Mouse (Mus musculus) left cerebral cortex, adult 8-10 months (tissue): Measurements from ENCODE around the gene Nt5m. TPM values are rescaled to one million over a fixed set of nuclear protein-coding genes. Genes with fewer than 3 reads are reported as not detected.

Experiments used
- DNase-seq, 2 experiments: peaks; one replicate each; pipeline ENCODE4 v3.0.0; 2022; ENCODE audit warnings: low spot score in 2 of 2
- total RNA-seq, 4 experiments: library from RNA; stranded (reverse); gene quantifications; 2 replicates each; pipeline ENCODE4 v1.2.4; 2022

Gene Nt5m
- total RNA-seq, 4 experiments from 2014 or later, result 41.1 to 48.3 (median 48.2) TPM

GRCm38 (mm10) chr11:59838426-59838825, 821 bp upstream of the Nt5m start:
- no peak for DNase-seq

DNA sequence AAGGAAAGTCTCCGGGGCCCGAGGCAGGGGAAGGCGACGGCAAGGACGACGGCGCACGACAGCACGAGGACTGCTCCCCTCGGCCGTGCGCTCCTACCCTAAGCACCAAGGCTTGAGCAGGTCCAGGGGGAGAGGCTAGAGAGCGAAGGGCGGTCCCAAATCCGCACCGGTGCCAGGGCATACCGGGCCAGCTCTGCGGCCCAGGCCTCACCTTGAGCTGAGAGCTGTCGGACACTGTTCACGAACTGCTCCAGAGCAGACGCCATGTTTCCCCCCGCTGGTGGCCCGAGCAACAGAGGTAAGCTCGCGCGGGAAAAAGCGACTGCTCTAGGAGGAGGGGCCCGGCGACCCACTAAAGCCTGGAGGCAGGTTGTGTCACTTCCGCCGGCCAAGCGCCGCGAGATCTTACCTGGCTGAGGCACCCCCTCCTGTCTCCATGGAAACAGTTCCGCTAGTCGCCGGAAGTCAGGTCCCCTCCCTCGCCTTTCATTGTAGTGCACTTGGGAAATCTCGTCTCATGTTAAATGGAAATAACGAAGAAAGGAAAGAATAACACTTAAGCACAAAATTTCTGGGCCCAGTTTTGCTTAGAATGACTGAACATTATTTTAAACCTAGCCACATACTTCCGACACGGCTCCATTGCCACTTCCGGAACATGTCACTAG, 346 bp downstream of the Nt5m start, which contains the start of gene Cops3:
Gene Cops3 (minus strand): TSS at position 380 of the 668 bp plus-strand sequence.
- peak; percentile 74 to 96 for DNase-seq

DNA sequence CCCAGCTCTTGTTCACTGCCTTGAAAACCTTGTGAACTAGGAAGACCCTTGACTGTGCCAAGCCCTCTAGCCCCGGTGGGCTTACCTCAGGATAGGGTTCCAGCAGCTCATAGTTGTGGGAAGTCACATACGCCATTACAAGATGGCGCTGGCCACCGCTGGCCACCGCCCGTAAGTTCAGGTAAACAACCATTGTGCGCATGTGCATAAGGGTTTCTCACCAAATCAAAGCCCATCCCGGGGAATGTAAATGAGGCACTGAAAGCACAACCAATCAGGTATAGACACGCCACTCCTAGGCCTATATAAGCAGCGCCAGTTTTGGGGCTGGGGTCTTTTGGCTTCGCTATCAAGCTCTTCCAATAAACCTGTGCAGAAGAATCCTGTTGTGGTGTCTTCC, 7.1 kb downstream of the Nt5m start:
- no peak for DNase-seq

- no peak for DNase-seq
Observed at GRCm38 (mm10) chr11:59847131-59847530, 7.9 kb downstream of the Nt5m start.

GRCm38 (mm10) chr11:59847891-59848884, 8.9 kb downstream of the Nt5m start:
- peak; percentile 57 to 67 for DNase-seq

DNA sequence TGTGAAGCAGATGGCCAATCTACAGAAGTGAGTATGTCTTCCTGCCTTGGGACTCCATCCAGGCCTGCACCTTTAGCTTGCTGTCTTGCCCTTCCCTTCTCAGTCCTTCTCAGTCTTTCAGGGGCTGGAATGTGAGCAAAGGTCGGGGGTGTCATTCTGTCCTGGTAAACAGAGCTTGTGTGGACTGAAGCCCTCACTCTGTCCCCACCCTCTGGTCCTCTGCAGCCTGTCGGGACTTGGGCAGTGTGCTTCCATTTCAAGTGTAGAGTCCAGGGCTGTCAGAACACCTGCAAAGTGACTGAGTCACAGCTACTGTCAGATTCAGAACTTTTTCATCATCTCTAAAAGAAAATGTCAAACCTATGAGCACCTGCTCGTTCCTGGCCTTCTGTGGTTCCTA, 13.6 kb downstream of the Nt5m start:
- DNase-seq, result no peak

DNA sequence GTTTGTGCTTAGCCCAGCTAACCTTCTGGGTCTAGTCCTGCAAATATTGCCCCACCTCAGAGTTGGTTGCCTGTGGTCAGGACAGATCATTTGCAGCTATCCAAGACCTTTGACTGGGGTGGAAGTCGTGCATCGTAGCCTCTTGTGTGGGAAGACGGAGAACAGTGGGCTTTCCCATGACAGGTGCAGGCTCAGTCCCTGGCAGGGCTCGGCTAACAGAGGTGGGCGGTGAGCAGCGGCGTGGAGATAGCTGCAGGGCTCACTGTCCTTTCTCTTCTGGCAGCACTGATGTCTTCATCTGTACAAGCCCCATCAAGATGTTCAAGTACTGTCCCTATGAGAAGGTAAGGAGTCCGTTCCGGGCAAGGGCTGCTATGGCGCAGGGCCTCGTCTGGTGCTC, 21.2 kb downstream of the Nt5m start:
- no peak for DNase-seq

DNA sequence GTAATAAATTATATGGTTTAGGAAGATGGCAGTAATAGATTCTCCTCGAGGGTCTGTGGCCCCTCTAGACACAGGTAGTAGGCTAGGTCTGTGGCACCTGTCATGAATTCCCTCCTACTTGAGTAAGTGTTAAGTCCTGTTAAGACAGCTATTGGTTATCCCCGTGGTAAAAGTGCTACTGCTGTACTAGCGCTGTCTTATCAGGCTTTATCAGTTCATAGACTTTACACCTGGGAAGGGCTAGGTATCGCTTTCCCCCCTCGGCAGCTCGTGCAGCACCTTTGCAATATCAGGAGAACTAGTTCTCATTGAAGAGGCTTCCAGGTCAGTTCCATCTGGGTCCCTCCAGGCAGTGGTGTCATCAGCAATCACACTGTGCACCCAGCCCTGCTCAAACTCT, 25.1 kb downstream of the Nt5m start:
- no peak for DNase-seq

DNA sequence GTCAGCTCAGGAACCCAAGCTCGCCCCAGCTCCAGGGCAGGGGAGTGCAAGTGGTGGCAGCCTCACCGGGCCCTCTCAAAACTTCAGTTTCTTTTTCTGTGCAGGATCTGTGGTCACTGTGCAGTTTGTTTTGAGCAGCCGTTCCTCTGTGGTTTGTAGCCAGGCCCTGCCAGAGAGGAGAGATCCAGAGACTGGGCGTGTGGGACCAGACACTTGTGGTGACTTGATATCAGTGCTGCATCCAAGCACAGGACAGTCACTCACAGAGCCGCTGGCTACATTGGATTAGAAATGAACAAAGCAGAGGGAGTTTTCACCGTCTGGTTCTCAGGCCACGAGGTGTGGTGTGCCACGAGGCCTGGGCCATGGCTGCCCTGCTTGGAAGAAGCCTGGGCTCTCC, 32.9 kb downstream of the Nt5m start:
- DNase-seq, result no peak

GRCm38 (mm10) chr11:59880031-59880430, 40.8 kb downstream of the Nt5m start:
- peak; percentile 47 to 65 for DNase-seq

- no peak for DNase-seq
Observed at GRCm38 (mm10) chr11:59885217-59885986, 46.2 kb downstream of the Nt5m start.

GRCm38 (mm10) chr11:59886952-59887351, 47.7 kb downstream of the Nt5m start:
- DNase-seq, result no peak

DNA sequence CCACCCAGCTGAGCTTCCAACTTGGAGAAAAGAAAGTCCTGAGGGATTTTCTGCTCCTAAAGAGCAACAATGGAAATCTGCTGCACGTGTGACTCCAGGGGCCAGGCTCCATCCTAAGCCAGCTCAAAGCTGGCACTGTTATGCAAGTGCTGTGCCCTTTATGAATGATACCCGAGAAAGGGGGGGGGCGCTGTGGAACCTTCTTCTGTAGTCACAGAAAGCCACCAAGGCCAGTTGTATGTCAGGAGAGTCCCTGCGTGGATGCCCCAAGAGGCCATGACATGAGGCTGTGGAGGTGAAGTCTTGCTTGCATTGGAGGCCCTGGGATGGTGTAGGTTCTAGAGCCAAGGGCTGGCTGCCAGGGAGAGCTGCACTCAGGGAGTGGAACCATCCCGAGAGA, 48.9 kb downstream of the Nt5m start:
- DNase-seq, result no peak

DNA sequence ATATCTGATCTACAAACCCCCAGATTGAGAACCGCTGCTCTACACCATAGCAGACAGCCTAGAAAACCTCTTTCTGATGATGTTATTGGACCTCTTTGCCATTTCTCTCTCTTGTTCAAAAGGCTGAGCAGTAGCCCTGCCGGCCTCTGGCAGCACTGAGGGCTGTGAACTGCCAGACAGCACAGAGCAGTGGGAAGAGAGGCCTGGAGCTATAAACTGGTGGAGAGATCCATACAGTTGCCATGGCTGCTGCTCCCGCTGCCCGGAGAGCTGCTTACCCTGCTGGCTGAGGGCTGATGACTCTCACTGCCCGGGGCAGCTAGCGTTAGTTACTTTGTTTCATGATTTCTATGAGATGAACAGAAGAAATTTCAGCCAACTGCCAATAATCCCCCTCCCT, 52.6 kb downstream of the Nt5m start:
- DNase-seq, result no peak

DNA sequence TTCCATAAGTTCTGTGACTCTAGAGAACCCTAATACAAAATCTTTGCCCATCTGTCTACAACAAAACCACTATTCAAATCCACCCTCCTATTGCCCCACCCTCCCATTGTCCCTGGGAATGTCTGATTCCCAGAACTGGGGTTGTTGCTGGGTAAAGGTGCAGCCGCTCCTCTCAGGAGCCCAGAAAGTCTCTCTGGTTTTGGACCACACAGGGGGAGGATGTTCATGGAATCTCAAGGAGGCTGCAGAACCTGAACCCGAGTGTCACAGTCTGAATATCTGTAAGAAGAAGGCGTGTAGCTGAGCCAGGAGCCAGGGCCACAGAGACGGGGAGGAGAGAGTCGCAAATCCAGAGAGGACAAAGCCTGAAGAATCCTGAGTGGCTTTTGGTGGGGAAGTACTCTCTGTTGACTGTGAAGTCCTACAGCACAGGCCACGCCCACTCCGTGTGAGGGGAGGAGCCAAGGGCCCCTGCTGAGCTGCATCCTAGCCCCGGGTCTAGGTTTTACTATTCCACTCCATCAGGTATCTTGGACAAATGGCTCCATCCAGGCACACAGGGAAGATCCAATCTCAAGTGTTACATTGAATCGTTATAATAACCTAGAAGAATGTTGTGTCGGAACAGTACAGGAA, 54.0 kb downstream of the Nt5m start:
- DNase-seq, result no peak

GRCm38 (mm10) chr11:59894916-59895315, 55.7 kb downstream of the Nt5m start:
- DNase-seq, result no peak

GRCm38 (mm10) chr11:59895316-59895715, 56.1 kb downstream of the Nt5m start:
- DNase-seq, result no peak

DNA sequence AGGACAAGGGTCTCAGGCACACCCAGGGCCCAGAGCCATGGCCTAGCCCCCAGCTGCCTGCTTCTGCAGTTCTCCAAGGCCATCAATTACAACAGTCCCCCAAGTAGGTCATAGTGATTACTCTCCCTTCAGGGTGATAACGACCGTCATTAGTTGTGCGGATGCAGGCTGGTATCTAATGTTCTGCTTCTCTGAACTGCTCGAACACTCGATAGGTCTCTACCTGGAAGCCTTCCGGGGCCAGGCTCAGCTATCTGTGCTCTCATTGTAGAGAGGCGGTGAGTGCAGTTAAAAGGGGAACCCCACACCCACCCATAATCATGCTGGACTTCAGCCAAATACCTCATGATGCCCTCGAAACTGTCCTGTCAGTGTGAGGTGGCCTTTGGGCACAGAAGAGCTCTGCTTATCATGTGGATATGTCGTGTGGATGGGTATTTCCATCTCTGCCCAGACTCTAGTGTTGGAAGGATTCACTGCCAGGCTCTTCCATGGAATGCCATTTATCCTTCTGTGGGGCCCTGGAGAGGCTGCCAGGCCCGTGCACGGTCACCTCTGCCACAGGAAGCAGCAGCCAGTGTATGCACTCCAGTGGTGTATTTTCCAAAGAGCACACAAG, 58.8 kb downstream of the Nt5m start:
- no peak for DNase-seq

- DNase-seq, result no peak
Observed at GRCm38 (mm10) chr11:59899711-59900685, 60.8 kb downstream of the Nt5m start.

- no peak for DNase-seq
Observed at GRCm38 (mm10) chr11:59900995-59901394, 61.7 kb downstream of the Nt5m start.
